Mouse (Mus musculus): ENCODE results near the gene Cpsf4l.

DNA sequence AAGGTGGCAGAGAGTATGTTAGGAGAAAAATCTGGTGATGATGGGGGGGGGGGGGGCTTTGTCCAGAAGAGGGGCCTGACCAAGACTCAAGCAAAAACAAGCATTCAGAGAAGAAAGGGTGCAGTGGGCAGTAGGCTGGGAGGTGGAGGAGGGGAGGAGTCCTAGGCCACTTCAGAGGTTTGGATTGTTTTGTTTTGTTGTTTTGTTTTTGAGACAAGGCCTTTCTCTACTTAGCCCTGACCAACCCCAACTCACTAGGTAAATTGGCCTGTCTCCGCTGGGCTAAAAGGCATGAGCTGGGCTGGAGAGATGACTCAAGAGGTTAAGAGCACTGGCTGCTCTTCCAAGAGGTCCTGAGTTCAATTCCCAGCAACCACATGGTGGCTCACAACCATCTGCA is 1.2 kb upstream of the Cpsf4l start:
- no peak for TF ChIP-seq GATA1 (IDR thresholded peaks at IDR 0.05; ENCODE audit: low read length)
- no peak for TF ChIP-seq TAL1 (IDR thresholded peaks at IDR 0.05; ENCODE audit: low read length)

Measured in erythroblast, embryonic 14.5 days (primary cell).